Mouse (Mus musculus): ENCODE measurements around the gene Kat2b. TPM values are rescaled to one million over a fixed set of nuclear protein-coding genes. Genes with fewer than 3 reads are reported as not detected.
A peak's percentile ranks its signal among the peaks of the same experiment; 100 is the strongest.

The Kat2b gene
- polyA plus RNA-seq, 1 experiment = 48.5 TPM

GRCm38 (mm10) chr17:53579612-53580011 is 13.0 kb downstream of the Kat2b start:
- no peak overlapping the region for H3K27ac ChIP-seq (ENCODE audit: insufficient read depth, low read depth, low read length)
- no peak overlapping the region for H3K4me3 ChIP-seq (ENCODE audit: insufficient read depth, low read length)
- TF ChIP-seq CTCF (IDR thresholded peaks at IDR 0.05; ENCODE audit: low read depth, low read length) (no peak), POLR2A (IDR thresholded peaks at IDR 0.05; ENCODE audit: borderline replicate concordance, low read depth, low read length) (no peak)
- H3K4me1 ChIP-seq (ENCODE audit: control insufficient read depth, insufficient read depth, low read length) = peaks cover 52% of the 10 kb centered on the region

GRCm38 (mm10) chr17:53580237-53580636 is 13.6 kb downstream of the Kat2b start:
- TF ChIP-seq CTCF (IDR thresholded peaks at IDR 0.05; ENCODE audit: low read depth, low read length) (no peak), POLR2A (IDR thresholded peaks at IDR 0.05; ENCODE audit: borderline replicate concordance, low read depth, low read length) (no peak)
- H3K4me3 ChIP-seq (ENCODE audit: insufficient read depth, low read length) = no peak overlapping the region
- peaks cover 56% of the 10 kb centered on the region for H3K4me1 ChIP-seq (ENCODE audit: control insufficient read depth, insufficient read depth, low read length)
- no peak overlapping the region for H3K27ac ChIP-seq (ENCODE audit: insufficient read depth, low read depth, low read length)

DNA sequence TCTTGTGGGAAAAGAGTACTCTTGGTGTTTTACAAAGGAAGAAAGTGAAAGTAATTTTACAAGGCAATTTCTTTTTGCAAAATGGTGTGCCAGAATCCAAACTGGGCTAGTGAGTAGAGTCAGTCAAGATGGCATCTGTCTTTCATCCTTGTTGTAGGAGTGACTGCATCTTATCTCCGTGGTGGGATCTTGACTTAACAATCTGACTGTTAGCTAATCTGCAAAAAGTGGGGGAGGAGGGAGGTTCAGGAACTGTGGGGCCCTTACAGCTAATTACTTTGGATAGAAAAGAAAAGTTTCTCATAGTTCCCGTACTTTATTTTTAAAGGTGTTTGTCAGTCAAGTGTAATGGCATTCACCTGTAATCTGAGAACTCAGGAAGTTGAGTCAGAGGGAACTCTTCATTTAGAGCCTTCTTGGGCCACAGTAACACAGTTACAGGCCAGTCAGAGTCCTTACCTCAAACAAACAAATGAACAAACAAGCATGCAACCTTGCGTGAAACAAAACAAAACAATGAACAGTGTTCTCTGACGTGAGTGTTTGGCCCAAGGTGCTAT is 15.4 kb downstream of the Kat2b start:
- H3K4me3 ChIP-seq (ENCODE audit: insufficient read depth, low read length) = no peak overlapping the region
- no peak overlapping the region for H3K27ac ChIP-seq (ENCODE audit: insufficient read depth, low read depth, low read length)
- H3K4me1 ChIP-seq (ENCODE audit: control insufficient read depth, insufficient read depth, low read length) = peaks cover 62% of the 10 kb centered on the region
- TF ChIP-seq CTCF (IDR thresholded peaks at IDR 0.05; ENCODE audit: low read depth, low read length) (no peak), POLR2A (IDR thresholded peaks at IDR 0.05; ENCODE audit: borderline replicate concordance, low read depth, low read length) (no peak)

- TF ChIP-seq POLR2A (IDR thresholded peaks at IDR 0.05; ENCODE audit: borderline replicate concordance, low read depth, low read length) (no peak), CTCF (IDR thresholded peaks at IDR 0.05; ENCODE audit: low read depth, low read length) (no peak)
- Histone ChIP-seq H3K4me1 (ENCODE audit: control insufficient read depth, insufficient read depth, low read length) (peaks cover 58% of the 10 kb centered on the region), H3K4me3 (ENCODE audit: insufficient read depth, low read length) (no peak overlapping the region), H3K27ac (ENCODE audit: insufficient read depth, low read depth, low read length) (no peak overlapping the region)
These were observed 16.1 kb downstream of the Kat2b start for GRCm38 (mm10) chr17:53582805-53583204.

DNA sequence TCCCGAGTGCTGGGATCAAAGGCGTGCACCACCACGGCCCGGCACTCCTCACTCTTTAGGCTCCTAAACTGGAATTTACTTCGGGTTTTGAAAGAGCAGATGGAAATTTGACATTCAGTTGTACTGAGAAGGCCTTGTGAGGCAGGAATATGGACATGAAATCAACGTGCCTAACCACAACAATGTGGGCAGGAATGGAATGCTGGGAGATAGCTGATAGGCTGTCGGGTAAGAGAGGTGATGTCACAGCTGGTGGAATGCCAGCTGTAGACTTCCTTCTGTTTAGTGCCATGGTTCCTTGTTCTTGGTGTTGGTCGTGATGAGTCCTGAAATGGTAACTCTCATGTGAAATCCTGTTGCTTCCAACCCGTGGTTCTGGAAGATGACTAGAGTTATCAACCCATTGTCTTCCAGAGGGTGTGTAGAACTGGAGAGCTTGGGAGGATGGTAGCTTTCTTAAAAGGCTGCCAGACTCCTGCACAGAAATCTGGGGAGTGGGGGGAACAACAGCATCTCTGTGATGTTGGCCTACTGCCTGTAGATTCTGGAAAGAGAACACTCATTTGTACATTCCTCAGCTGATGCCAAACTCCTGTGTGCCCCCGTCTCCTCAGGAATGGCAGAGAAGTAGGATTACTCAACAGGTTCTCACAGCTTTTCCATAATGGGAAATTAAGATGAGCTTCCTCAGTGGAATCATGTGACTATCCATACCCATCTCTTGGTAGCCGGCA is 17.4 kb downstream of the Kat2b start:
- peak overlapping the region; percentile 59 for H3K27ac ChIP-seq (ENCODE audit: insufficient read depth, low read depth, low read length)
- H3K4me3 ChIP-seq (ENCODE audit: insufficient read depth, low read length) = no peak overlapping the region
- TF ChIP-seq CTCF (IDR thresholded peaks at IDR 0.05; ENCODE audit: low read depth, low read length) (no peak), POLR2A (IDR thresholded peaks at IDR 0.05; ENCODE audit: borderline replicate concordance, low read depth, low read length) (no peak)
- H3K4me1 ChIP-seq (ENCODE audit: control insufficient read depth, insufficient read depth, low read length) = peaks cover 57% of the 10 kb centered on the region

GRCm38 (mm10) chr17:53587074-53587851 is 20.6 kb downstream of the Kat2b start:
- TF ChIP-seq CTCF (IDR thresholded peaks at IDR 0.05; ENCODE audit: low read depth, low read length) = no peak
- TF ChIP-seq POLR2A (IDR thresholded peaks at IDR 0.05; ENCODE audit: borderline replicate concordance, low read depth, low read length) = no peak
- Histone ChIP-seq H3K4me1 (ENCODE audit: control insufficient read depth, insufficient read depth, low read length) (peaks cover 51% of the 10 kb centered on the region), H3K27ac (ENCODE audit: insufficient read depth, low read depth, low read length) (peak overlapping the region; percentile 80), H3K4me3 (ENCODE audit: insufficient read depth, low read length) (peak overlapping the region; percentile 42)

DNA sequence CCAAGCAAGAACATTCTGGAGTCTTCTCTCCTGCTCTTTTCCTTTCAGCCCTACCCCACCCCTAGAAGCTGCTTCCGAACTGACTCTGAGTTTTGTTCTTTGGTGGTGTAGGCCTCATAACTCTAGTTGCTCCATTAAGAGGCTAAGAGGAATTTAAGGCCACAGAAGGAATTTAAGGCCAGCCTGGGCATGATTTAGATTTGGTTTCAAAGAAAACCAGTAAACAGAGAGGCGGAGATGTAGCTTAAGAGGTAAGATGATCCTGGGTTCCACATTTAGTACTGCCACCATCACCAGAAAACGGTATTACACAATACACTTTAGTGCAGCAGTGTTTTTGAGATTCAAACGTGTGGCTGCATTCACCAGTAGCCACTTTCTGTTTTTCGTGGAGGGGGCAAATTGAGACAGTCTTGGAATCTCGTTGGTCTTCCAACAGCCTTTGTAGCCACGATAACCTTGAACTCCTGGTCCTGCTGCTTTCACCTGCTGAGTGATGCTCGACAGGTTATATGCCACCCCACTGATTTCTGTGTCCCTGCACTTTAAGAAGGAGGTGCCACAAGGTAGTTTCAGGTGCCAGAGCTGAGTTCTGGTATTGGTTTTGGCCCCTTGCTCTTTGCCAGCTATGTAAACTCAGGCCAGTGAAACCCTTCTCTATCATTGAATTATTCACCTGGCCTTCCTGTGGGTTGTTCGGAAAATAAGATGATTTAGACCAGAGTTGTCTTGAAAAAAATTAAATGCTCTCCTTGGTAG is 21.6 kb downstream of the Kat2b start:
- TF ChIP-seq CTCF (IDR thresholded peaks at IDR 0.05; ENCODE audit: low read depth, low read length) (no peak), POLR2A (IDR thresholded peaks at IDR 0.05; ENCODE audit: borderline replicate concordance, low read depth, low read length) (no peak)

GRCm38 (mm10) chr17:53590110-53590509 is 23.4 kb downstream of the Kat2b start:
- H3K27ac ChIP-seq (ENCODE audit: insufficient read depth, low read depth, low read length) = no peak overlapping the region
- peaks cover 40% of the 10 kb centered on the region for H3K4me1 ChIP-seq (ENCODE audit: control insufficient read depth, insufficient read depth, low read length)
- TF ChIP-seq POLR2A (IDR thresholded peaks at IDR 0.05; ENCODE audit: borderline replicate concordance, low read depth, low read length) = no peak
- no peak for TF ChIP-seq CTCF (IDR thresholded peaks at IDR 0.05; ENCODE audit: low read depth, low read length)
- H3K4me3 ChIP-seq (ENCODE audit: insufficient read depth, low read length) = no peak overlapping the region

More for the DNA sequence above, 21.6 kb downstream of the Kat2b start:
- peak overlapping the region; percentile 80 for H3K27ac ChIP-seq (ENCODE audit: insufficient read depth, low read depth, low read length)
- peak overlapping the region; percentile 42 for H3K4me3 ChIP-seq (ENCODE audit: insufficient read depth, low read length)
- H3K4me1 ChIP-seq (ENCODE audit: control insufficient read depth, insufficient read depth, low read length) = peaks cover 43% of the 10 kb centered on the region

GRCm38 (mm10) chr17:53591910-53592309 is 25.2 kb downstream of the Kat2b start:
- Histone ChIP-seq H3K4me1 (ENCODE audit: control insufficient read depth, insufficient read depth, low read length) (peaks cover 45% of the 10 kb centered on the region), H3K4me3 (ENCODE audit: insufficient read depth, low read length) (no peak overlapping the region), H3K27ac (ENCODE audit: insufficient read depth, low read depth, low read length) (no peak overlapping the region)
- TF ChIP-seq POLR2A (IDR thresholded peaks at IDR 0.05; ENCODE audit: borderline replicate concordance, low read depth, low read length) = no peak
- TF ChIP-seq CTCF (IDR thresholded peaks at IDR 0.05; ENCODE audit: low read depth, low read length) = no peak

All from bone marrow macrophage, adult 2 months (primary cell).